Mouse (Mus musculus): ENCODE results near the gene Fam129b. TPM values are rescaled to one million over a fixed set of nuclear protein-coding genes. Genes with fewer than 3 reads are reported as not detected.

The Fam129b gene
- polyA plus RNA-seq, 1 experiment, result not detected

GRCm38 (mm10) chr2:32855046-32855785 lies 20.7 kb upstream of the Fam129b start:
- TF ChIP-seq GATA1 (IDR thresholded peaks at IDR 0.05; ENCODE audit: low read length), result no peak

GRCm38 (mm10) chr2:32855790-32856465 lies 20.0 kb upstream of the Fam129b start:
- TF ChIP-seq GATA1 (IDR thresholded peaks at IDR 0.05; ENCODE audit: low read length), result no peak

GRCm38 (mm10) chr2:32857584-32857983 lies 18.3 kb upstream of the Fam129b start:
- TF ChIP-seq GATA1 (IDR thresholded peaks at IDR 0.05; ENCODE audit: low read length), result no peak

DNA sequence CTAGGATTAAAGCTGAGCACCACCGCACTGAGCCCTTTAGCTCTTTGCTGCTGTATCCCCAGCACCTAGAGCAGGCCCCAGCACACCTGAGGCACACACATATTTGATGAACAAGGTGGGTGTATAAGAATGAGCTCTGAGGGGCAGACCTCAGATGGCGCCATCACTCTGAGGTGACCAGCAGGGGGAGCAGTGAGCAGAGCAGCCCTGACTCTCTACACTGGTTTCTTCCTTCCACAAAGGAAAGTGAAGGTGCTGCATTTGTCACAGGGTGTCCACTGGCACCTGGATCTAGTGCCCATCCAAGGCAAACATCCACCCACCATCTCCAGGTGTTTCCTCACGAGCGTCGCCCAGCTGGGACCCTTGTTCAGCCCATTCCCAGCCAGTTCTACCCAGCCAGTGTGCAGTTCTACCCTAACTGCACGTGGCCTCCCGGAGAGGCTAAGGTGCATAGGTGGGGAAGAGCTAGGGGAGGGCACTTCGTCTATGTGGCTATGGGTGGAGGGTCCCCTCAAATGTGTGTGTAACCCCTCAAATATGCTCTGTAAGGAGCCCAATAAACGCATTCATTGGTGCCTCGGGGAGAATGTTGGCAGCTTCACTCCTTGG lies 16.8 kb upstream of the Fam129b start:
- no peak for TF ChIP-seq GATA1 (IDR thresholded peaks at IDR 0.05; ENCODE audit: low read length)

DNA sequence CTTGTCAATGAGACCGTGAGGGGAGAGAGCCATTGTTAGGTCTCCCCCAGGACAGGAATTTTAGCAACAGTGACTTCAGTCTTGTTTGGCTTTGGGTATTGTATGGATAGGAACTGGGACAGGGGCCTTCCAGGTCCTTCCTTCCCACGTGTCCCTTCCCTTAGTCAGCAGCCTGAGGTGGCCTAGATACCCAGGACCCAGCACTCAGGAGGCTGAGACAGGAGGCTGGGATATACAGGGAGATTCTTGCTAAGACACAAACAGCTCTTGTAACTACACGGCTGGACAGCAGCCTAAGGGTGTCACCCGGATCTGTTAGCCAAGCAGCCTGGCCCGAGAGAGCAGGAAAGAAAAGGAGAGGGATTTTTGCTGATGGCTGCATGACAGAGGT lies 16.3 kb upstream of the Fam129b start:
- no peak for TF ChIP-seq GATA1 (IDR thresholded peaks at IDR 0.05; ENCODE audit: low read length)

GRCm38 (mm10) chr2:32860799-32861198 lies 15.1 kb upstream of the Fam129b start:
- no peak for TF ChIP-seq GATA1 (IDR thresholded peaks at IDR 0.05; ENCODE audit: low read length)

DNA sequence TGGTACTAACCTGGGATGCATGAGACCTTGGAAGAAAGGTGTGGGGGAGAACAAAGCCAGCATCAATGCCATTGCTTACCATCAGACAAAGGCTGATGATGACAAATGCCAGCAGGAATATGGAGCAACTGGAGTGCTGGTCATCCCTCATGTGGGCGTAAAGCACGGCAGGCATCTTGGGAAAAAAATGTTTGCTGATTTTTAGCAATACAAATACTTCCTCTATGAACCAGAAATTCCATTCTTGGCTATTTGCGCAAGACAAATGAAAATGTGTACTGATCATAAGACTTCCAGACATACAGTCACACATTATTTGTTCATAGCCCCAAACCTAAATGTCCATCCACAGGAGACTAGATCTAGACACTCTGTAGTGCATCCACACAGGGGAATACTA lies 12.6 kb upstream of the Fam129b start:
- no peak for TF ChIP-seq GATA1 (IDR thresholded peaks at IDR 0.05; ENCODE audit: low read length)

GRCm38 (mm10) chr2:32864755-32865154 lies 11.2 kb upstream of the Fam129b start:
- TF ChIP-seq GATA1 (IDR thresholded peaks at IDR 0.05; ENCODE audit: low read length), result no peak

DNA sequence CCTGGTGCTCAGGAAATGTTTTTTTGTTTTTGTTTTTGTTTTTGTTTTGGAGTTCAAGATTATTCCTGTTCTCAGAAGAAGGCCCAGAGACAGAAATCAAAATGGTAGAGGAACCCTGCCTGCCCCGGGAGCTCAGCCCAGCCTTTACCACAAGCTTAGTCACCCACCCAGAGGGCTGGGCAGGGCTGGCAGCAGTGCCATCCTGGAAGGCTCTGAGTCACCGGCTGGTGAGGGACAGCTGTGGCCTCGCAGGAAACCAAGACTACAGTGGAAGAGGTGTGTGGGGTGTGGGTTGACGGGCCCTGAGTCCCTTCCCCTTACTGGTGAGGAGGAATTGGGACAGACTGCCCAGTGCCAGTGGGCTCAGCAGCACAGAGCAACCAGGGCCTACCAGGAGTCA lies 8.6 kb upstream of the Fam129b start:
- no peak for TF ChIP-seq GATA1 (IDR thresholded peaks at IDR 0.05; ENCODE audit: low read length)

GRCm38 (mm10) chr2:32869721-32870274 lies 6.1 kb upstream of the Fam129b start:
- no peak for TF ChIP-seq GATA1 (IDR thresholded peaks at IDR 0.05; ENCODE audit: low read length)

- TF ChIP-seq GATA1 (IDR thresholded peaks at IDR 0.05; ENCODE audit: low read length), result no peak
These were observed 5.4 kb upstream of the Fam129b start for GRCm38 (mm10) chr2:32870275-32871100.

- TF ChIP-seq GATA1 (IDR thresholded peaks at IDR 0.05; ENCODE audit: low read length), result no peak
These were observed 1.8 kb upstream of the Fam129b start for GRCm38 (mm10) chr2:32874070-32874469.

GRCm38 (mm10) chr2:32874951-32875674 lies 801 bp upstream of the Fam129b start:
- no peak for TF ChIP-seq GATA1 (IDR thresholded peaks at IDR 0.05; ENCODE audit: low read length)

- no peak for TF ChIP-seq GATA1 (IDR thresholded peaks at IDR 0.05; ENCODE audit: low read length)
These were observed 782 bp downstream of the Fam129b start for GRCm38 (mm10) chr2:32876490-32877302.
